Mouse (Mus musculus) stomach, postnatal 0 days (tissue): ENCODE results near the gene Flnb. TPM values are rescaled to one million over a fixed set of nuclear protein-coding genes. Genes with fewer than 3 reads are reported as not detected.
A peak's percentile ranks its signal among the peaks of the same experiment; 100 is the strongest.

ENCODE experiments used
- ATAC-seq: fragments of 200-750 bp; cut with Nextera tagmentation; 2 replicates; pipeline ENCODE4 v1.8.0; 2017; ENCODE audit not compliant: low FRiP score, low TSS enrichment
- DNase-seq: peaks from one replicate; pipeline ENCODE4 v3.0.0-alpha.2; 2016; ENCODE audit warnings: low spot score
- H3K27ac ChIP-seq: fragments of 300-500 bp; sonication (generic); replicated peaks from 2 replicates; pipeline ENCODE4 v1.5.1; 2014; ENCODE audit warnings: mild to moderate bottlenecking, control low read depth
- H3K27me3 ChIP-seq: fragments of 300-500 bp; sonication (generic); 2 replicates; pipeline ENCODE4 v1.6.1; 2014; ENCODE audit warnings: low read length; ENCODE audit not compliant: control insufficient read depth, insufficient read depth
- H3K36me3 ChIP-seq: fragments of 300-500 bp; sonication (generic); 2 replicates; pipeline ENCODE4 v1.6.1; 2014; ENCODE audit warnings: low read length, mixed read lengths; ENCODE audit not compliant: control insufficient read depth, insufficient read depth
- H3K4me1 ChIP-seq: fragments of 300-500 bp; sonication (generic); replicated peaks from 2 replicates; pipeline ENCODE4 v1.6.1; 2014; ENCODE audit warnings: antibody characterized with exemption; ENCODE audit not compliant: control insufficient read depth, insufficient read depth
- H3K4me2 ChIP-seq: fragments of 300-500 bp; sonication (generic); replicated peaks from 2 replicates; pipeline ENCODE4 v1.6.1; 2014; ENCODE audit warnings: low read depth, mild to moderate bottlenecking, control low read depth, moderate library complexity
- H3K4me3 ChIP-seq: fragments of 300-500 bp; sonication (generic); 2 replicates; pipeline ENCODE4 v1.5.1; 2014; ENCODE audit warnings: low read depth, low read length, control low read depth
- H3K9ac ChIP-seq: fragments of 300-500 bp; sonication (generic); 2 replicates; pipeline ENCODE4 v1.6.1; 2014; ENCODE audit warnings: mild to moderate bottlenecking, low read length, control low read depth, mixed read lengths
- H3K9me3 ChIP-seq: fragments of 300-500 bp; sonication (generic); 2 replicates; pipeline ENCODE4 v1.6.1; 2016; ENCODE audit warnings: low read length; ENCODE audit not compliant: control insufficient read depth
- CTCF ChIP-seq: IDR thresholded peaks from 2 replicates; pipeline ENCODE4 v1.5.1; 2016; ENCODE audit warnings: antibody characterized with exemption, low read depth, mild to moderate bottlenecking, moderate library complexity
- EP300 ChIP-seq: optimal IDR thresholded peaks from 2 replicates; pipeline ENCODE3; 2016; ENCODE audit warnings: antibody characterized with exemption
- WGBS: fragments of 180-500 bp; shearing (Covaris S2); extraction: QIAGEN DNeasy Blood & Tissue Kit; methylation state at CpG from one replicate; pipeline ENCODE4 v1.1.7; 2014; 5-methylcytosine and 5-hydroxymethylcytosine counted together
- polyA plus RNA-seq: library from polyadenylated mRNA; unstranded; fragments of >200 nt; fragmentation: Nextera tagmentation; extraction: Ambion mirVana; gene quantifications from 2 replicates; pipeline ENCODE4 v1.2.1, GENCODE M21; 2015

Gene Flnb
- polyA plus RNA-seq, 1 experiment from 2014 or later, result 8.3 TPM

DNA sequence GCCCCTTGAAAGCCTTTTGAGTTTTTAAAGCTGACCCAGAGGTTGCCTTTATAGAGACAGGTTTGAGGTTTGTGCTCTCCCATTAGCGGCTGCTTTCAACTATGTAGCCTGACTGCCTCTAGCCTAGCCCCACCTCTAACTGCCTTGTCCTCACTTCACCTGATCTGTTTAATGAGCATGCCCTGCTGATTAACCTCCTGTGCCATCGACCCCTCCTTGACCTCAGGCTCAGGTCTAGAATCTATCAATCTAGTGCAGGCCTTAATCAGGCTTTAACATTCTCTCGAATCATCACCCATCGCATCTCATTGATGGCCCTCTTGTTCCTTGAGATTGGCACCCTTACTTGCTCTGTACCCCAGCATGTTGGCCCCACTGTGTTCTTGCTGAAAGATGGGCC lies 96.7 kb downstream of the Flnb start:
- 62% methylated on average over 4 of the region's 4 CpGs for WGBS
- H3K4me2 ChIP-seq, result no peak overlapping the region
- no peak overlapping the region for H3K27ac ChIP-seq
- DNase-seq (no peak), ATAC-seq (no peak)
- no peak for TF ChIP-seq EP300
- TF ChIP-seq CTCF, result no peak
- H3K9me3 ChIP-seq, result no peaks in the 10 kb centered on the region
- no peak overlapping the region for H3K4me3 ChIP-seq
- H3K36me3 ChIP-seq, result peaks cover 23% of the 10 kb centered on the region
- no peaks in the 10 kb centered on the region for H3K4me1 ChIP-seq
- H3K9ac ChIP-seq, result no peak overlapping the region
- H3K27me3 ChIP-seq, result no peaks in the 10 kb centered on the region

DNA sequence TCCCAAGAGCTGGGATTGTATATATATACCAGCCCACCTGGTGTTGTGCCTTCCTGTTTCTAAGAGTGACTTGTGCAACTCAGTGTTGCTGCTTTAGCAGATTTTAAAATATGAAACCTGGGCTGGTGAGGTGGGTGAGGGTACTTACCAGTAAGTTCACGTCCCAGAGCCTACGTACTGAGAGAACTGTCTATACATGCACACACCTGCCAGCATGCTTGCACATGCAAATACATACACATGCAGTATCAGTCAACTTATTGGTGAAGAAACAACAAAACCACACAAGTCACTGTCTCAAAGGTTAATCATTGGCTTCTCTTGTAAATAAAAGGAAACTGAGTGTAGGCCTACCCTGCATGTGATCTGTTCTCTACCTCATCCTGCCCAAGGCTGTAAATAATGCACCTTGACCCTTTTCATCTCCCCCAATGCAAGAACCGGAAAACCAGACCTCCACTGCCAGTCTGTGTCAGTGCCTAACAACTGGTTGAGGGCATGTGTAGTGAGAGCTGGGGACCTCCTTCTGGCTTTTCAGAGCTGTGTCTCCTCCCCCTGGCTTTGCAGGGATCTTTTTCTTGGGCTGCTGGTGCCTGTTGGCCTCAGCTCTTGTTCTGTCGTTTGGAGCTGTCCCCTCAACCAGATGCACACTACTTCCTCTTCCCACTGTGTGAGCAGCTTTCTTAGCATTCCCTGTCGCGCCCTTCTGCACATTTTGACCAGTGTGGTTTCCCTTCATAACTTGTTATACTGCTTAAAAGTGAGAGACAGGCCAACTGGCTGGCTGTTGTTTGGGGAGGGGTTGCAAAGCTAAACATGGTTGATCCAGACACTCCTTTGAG lies 100.6 kb downstream of the Flnb start:
- ATAC-seq, result no peak
- H3K9ac ChIP-seq, result no peak overlapping the region
- no peak overlapping the region for H3K4me3 ChIP-seq
- no peaks in the 10 kb centered on the region for H3K9me3 ChIP-seq
- no peaks in the 10 kb centered on the region for H3K4me1 ChIP-seq
- 75% methylated on average over 6 of the region's 6 CpGs for WGBS
- H3K4me2 ChIP-seq, result no peak overlapping the region
- no peak for DNase-seq
- no peak overlapping the region for H3K27ac ChIP-seq
- H3K36me3 ChIP-seq, result peaks cover 24% of the 10 kb centered on the region
- H3K27me3 ChIP-seq, result no peaks in the 10 kb centered on the region
- no peak for TF ChIP-seq EP300
- TF ChIP-seq CTCF, result no peak

DNA sequence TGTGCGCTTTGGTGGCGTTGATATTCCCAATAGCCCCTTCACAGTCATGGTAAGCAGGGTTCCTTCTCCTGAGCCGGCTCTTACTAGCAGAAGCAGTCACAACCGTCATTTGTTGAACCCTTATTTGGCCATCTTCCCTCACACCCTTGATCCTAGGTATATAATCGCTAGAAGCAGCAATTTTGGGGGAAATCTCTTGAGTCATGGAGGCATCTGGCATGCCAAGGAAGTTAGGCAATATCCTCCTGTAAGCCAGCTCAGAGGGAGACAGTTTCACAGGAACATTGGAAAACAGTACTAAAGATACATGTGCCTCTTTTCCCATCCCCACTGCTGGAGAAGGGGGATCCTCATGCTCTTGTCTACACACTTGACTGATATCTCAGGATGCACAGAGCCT lies 101.6 kb downstream of the Flnb start:
- DNase-seq (no peak), ATAC-seq (no peak)
- H3K4me3 ChIP-seq, result no peak overlapping the region
- H3K27me3 ChIP-seq, result no peaks in the 10 kb centered on the region
- H3K27ac ChIP-seq, result no peak overlapping the region; the same call in 1 of the 2 replicates
- peaks cover 28% of the 10 kb centered on the region for H3K36me3 ChIP-seq
- no peak overlapping the region for H3K4me2 ChIP-seq
- no peak overlapping the region for H3K9ac ChIP-seq
- TF ChIP-seq CTCF, result no peak
- TF ChIP-seq EP300, result no peak
- H3K4me1 ChIP-seq, result no peaks in the 10 kb centered on the region
- no peaks in the 10 kb centered on the region for H3K9me3 ChIP-seq
- WGBS, result 73% methylated on average over 5 of the region's 5 CpGs

DNA sequence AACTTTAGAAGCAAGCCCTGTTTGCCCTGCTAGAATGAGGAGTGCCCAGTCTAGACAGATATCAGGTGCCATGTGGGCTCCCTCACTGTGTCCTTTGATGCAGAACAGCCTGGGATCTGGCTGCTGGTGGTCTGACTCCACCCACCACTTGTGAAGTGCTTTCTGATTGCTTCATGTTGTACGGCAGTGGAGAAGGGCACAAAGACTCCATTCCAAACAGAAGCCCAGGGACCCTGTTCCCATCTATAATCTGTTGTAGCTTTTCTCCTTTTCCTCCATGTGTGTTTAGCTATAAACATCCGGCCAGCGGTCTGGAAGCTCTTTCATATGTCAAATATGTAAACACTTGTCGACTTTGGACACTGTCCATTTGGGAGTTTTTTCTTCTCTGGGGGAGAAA lies 102.2 kb downstream of the Flnb start:
- ATAC-seq, result peak; percentile 31; the same call in 1 of the 2 replicates
- Histone ChIP-seq H3K9ac (no peak overlapping the region), H3K27ac (no peak overlapping the region; the same call in 1 of the 2 replicates), H3K27me3 (no peaks in the 10 kb centered on the region), H3K4me3 (no peak overlapping the region), H3K9me3 (no peaks in the 10 kb centered on the region), H3K4me2 (no peak overlapping the region), H3K4me1 (no peaks in the 10 kb centered on the region), H3K36me3 (peaks cover 25% of the 10 kb centered on the region)
- TF ChIP-seq CTCF (no peak), EP300 (peak; percentile 54)
- DNase-seq, result no peak
- 31% methylated on average over 4 of the region's 4 CpGs for WGBS

DNA sequence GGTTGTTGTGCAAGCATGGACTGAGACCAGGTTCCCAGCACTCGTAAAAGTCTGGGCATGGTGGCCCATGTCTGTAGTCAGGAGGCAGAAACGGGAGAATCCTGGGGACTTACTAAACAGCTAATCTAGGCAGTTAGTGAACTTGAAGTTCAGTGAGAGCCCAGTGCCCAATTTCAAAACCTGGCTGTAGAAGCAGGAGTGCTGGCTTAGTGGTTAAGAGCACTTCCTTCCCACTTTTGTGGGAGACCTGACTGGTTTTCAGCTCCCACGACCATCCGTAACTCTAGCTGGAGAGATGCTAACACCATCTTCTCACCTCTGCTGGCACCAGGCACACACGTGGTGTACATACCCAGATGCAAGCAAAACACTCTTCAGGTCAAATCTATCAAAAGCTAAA lies 103.7 kb downstream of the Flnb start:
- peaks cover 23% of the 10 kb centered on the region for H3K36me3 ChIP-seq
- no peak overlapping the region for H3K4me2 ChIP-seq
- H3K9ac ChIP-seq, result no peak overlapping the region
- no peak for ATAC-seq
- no peaks in the 10 kb centered on the region for H3K4me1 ChIP-seq
- H3K27me3 ChIP-seq, result no peaks in the 10 kb centered on the region
- DNase-seq, result no peak
- H3K4me3 ChIP-seq, result no peak overlapping the region
- H3K27ac ChIP-seq, result no peak overlapping the region
- 90% methylated on average over 5 of the region's 5 CpGs for WGBS
- TF ChIP-seq EP300 (no peak), CTCF (no peak)
- H3K9me3 ChIP-seq, result no peaks in the 10 kb centered on the region

DNA sequence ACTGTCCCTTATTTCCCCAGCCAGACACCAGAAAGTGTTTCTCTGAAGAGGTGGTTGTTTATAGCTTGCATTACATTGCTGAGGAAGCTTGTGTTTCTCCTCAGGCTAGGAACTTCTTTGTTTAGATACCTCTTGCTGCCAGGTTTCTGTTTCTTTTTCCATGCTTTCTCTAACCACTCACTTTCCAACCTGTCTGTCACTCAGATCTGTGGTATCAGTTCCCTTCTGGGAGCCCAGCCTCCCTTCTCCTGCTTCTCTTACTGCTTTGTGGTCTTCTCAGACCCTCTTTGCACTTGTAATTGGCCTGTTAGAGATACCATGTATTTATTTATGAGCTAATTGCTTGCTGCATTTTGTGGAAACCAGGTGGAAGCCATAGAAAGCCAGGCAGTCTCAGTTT lies 105.9 kb downstream of the Flnb start:
- no peaks in the 10 kb centered on the region for H3K27me3 ChIP-seq
- H3K4me3 ChIP-seq, result no peak overlapping the region
- H3K4me2 ChIP-seq, result no peak overlapping the region
- DNase-seq (no peak), ATAC-seq (no peak)
- H3K27ac ChIP-seq, result no peak overlapping the region
- H3K9me3 ChIP-seq, result no peaks in the 10 kb centered on the region
- TF ChIP-seq EP300, result no peak
- no peak for TF ChIP-seq CTCF
- no peak overlapping the region for H3K9ac ChIP-seq
- no peaks in the 10 kb centered on the region for H3K4me1 ChIP-seq
- H3K36me3 ChIP-seq, result peaks cover 30% of the 10 kb centered on the region; the same call in 1 of the 2 replicates
